Mouse (Mus musculus) spleen, adult 2 months (tissue): ENCODE results near the gene Dusp10. TPM values are rescaled to one million over a fixed set of nuclear protein-coding genes. Genes with fewer than 3 reads are reported as not detected.

Experiments used
- DNase-seq, 2 experiments: peaks; one replicate each; pipeline versions ENCODE4 v3.0.0 to v3.0.0-alpha.2; 2012 to 2021; ENCODE audit warnings: low spot score in 2 of 2, low read depth in 1 of 2
- H3K27ac ChIP-seq: fragments of 200-500 bp; 2 replicates; pipeline ENCODE4 v1.5.1; 2012; ENCODE audit warnings: low read length, inconsistent platforms; ENCODE audit not compliant: insufficient read depth
- H3K27me3 ChIP-seq: fragments of 200-500 bp; 2 replicates; pipeline ENCODE4 v1.6.1; 2012; ENCODE audit warnings: mild to moderate bottlenecking, moderate library complexity, low read length, inconsistent platforms; ENCODE audit not compliant: control insufficient read depth, insufficient read depth
- H3K36me3 ChIP-seq: fragments of 200-500 bp; 2 replicates; pipeline ENCODE4 v1.6.1; 2012; ENCODE audit warnings: mild to moderate bottlenecking, low read length, inconsistent platforms; ENCODE audit not compliant: control insufficient read depth, insufficient read depth
- H3K4me1 ChIP-seq: fragments of 200-500 bp; 2 replicates; pipeline ENCODE4 v1.6.1; 2011; ENCODE audit warnings: inconsistent platforms; ENCODE audit not compliant: control insufficient read depth, insufficient read depth, insufficient read length
- H3K4me3 ChIP-seq: fragments of 200-500 bp; 2 replicates; pipeline ENCODE4 v1.5.1; 2011; ENCODE audit warnings: mild to moderate bottlenecking, inconsistent platforms; ENCODE audit not compliant: insufficient read depth, insufficient read length; ENCODE audit errors: extremely low read depth
- CTCF ChIP-seq: fragments of 200-500 bp; IDR thresholded peaks from 2 replicates; pipeline ENCODE4 v1.5.1; 2011; ENCODE audit warnings: mild to moderate bottlenecking, inconsistent platforms; ENCODE audit not compliant: insufficient read depth, insufficient read length, insufficient replicate concordance; ENCODE audit errors: extremely low read depth
- POLR2A ChIP-seq: fragments of 200-500 bp; IDR thresholded peaks from 2 replicates; pipeline ENCODE4 v1.6.1; 2011; ENCODE audit warnings: low read depth, low read length, inconsistent platforms
- WGBS: fragments of 180-500 bp; shearing (Covaris S2); methylation state at CpG from one replicate; pipeline ENCODE4 v1.1.7; 2018; 5-methylcytosine and 5-hydroxymethylcytosine counted together
- polyA plus RNA-seq: library from polyadenylated mRNA; depleted of rRNA; stranded (reverse); fragments of >200 nt; gene quantifications from 2 replicates; pipeline ENCODE4 v1.2.3, GENCODE M21; 2012; rRNA removed

Dusp10 gene
- 23.4 and 33.8 TPM in 2 replicates for polyA plus RNA-seq

- Histone ChIP-seq H3K27ac (no peak within 1 kb of the TSS), H3K4me1 (peaks cover 12% of the 10 kb centered on the region; the same call in 1 of the 2 replicates), H3K4me3 (no peak within 1 kb of the TSS), H3K36me3 (no peaks in the 10 kb centered on the region), H3K27me3 (no peaks in the 10 kb centered on the region)
- no peak for DNase-seq
- 93% methylated on average over 4 of the region's 4 CpGs for WGBS
- TF ChIP-seq CTCF (no peak), POLR2A (no peak)
Observed at GRCm38 (mm10) chr1:184013106-184013505, at the start of gene Dusp10. Gene Dusp10 (plus strand): TSS chr1:184013302.

- DNase-seq = no peak
- 67% methylated on average over 4 of the region's 4 CpGs for WGBS
- H3K27me3 ChIP-seq = no peaks in the 10 kb centered on the region; the same call in 1 of the 2 replicates
- H3K4me1 ChIP-seq = no peaks in the 10 kb centered on the region
- no peak overlapping the region for H3K4me3 ChIP-seq
- H3K27ac ChIP-seq = no peak overlapping the region
- TF ChIP-seq CTCF (no peak), POLR2A (no peak)
- no peaks in the 10 kb centered on the region for H3K36me3 ChIP-seq
Observed at GRCm38 (mm10) chr1:183965341-183965740, 47.8 kb upstream of the Dusp10 start.

- no peak for TF ChIP-seq CTCF
- no peak for TF ChIP-seq POLR2A
- no peaks in the 10 kb centered on the region for H3K27me3 ChIP-seq
- H3K36me3 ChIP-seq = no peaks in the 10 kb centered on the region
- WGBS = 89% methylated on average over 1 of the region's 1 CpGs
- no peak for DNase-seq
- H3K27ac ChIP-seq = no peak overlapping the region
- no peak overlapping the region for H3K4me3 ChIP-seq
- no peaks in the 10 kb centered on the region for H3K4me1 ChIP-seq
Observed at GRCm38 (mm10) chr1:183969265-183969664, 43.8 kb upstream of the Dusp10 start.

DNA sequence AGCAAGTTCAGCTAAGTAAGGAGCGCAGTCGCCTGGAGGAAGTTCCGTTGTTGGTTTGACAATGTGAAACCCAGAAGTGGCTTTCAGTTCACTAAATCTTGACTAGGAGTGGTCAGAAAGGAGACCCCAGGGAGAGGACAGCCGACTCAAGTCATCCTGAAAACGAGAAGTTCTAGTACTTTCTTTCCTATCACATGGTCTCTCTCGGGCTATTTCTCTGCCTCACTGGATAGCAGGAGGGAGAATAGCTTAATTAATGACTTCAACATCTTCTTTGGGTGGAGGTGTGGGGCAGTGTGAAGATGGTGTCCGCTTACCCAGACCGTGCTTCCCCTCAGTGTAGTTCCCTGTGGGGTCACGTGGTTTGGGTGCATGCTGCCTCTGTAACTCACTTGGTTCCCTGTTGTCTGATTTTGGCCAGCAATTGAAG lies 33.3 kb upstream of the Dusp10 start:
- no peak for TF ChIP-seq POLR2A
- no peak for TF ChIP-seq CTCF
- Histone ChIP-seq H3K27ac (peak overlapping the region; percentile 78), H3K4me1 (peaks cover 24% of the 10 kb centered on the region), H3K4me3 (no peak overlapping the region), H3K36me3 (no peaks in the 10 kb centered on the region), H3K27me3 (no peaks in the 10 kb centered on the region)
- 14% methylated on average over 9 of the region's 9 CpGs for WGBS
- DNase-seq = peak; percentile 81 to 90

GRCm38 (mm10) chr1:183982108-183982507 lies 31.0 kb upstream of the Dusp10 start:
- TF ChIP-seq POLR2A = no peak
- TF ChIP-seq CTCF = no peak
- Histone ChIP-seq H3K27me3 (no peaks in the 10 kb centered on the region), H3K4me1 (peaks cover 24% of the 10 kb centered on the region), H3K27ac (no peak overlapping the region), H3K36me3 (no peaks in the 10 kb centered on the region), H3K4me3 (no peak overlapping the region; the same call in 1 of the 2 replicates)
- 17% methylated on average over 13 of the region's 13 CpGs for WGBS
- DNase-seq = no peak

GRCm38 (mm10) chr1:183987711-183988245 lies 25.3 kb upstream of the Dusp10 start:
- Histone ChIP-seq H3K36me3 (no peaks in the 10 kb centered on the region), H3K27ac (no peak overlapping the region), H3K27me3 (no peaks in the 10 kb centered on the region), H3K4me1 (peaks cover 2% of the 10 kb centered on the region), H3K4me3 (no peak overlapping the region)
- peak in 1 of 2 experiments; percentile 55 for DNase-seq
- TF ChIP-seq POLR2A (no peak), CTCF (no peak)
- 82% methylated on average over 7 of the region's 7 CpGs for WGBS

- no peak for DNase-seq
- WGBS = 84% methylated on average over 2 of the region's 2 CpGs
- H3K27ac ChIP-seq = no peak overlapping the region
- peaks cover 2% of the 10 kb centered on the region for H3K4me1 ChIP-seq
- H3K36me3 ChIP-seq = no peaks in the 10 kb centered on the region
- no peak overlapping the region for H3K4me3 ChIP-seq
- TF ChIP-seq POLR2A (no peak), CTCF (no peak)
- no peaks in the 10 kb centered on the region for H3K27me3 ChIP-seq
Observed at GRCm38 (mm10) chr1:183991921-183992320, 21.2 kb upstream of the Dusp10 start.
